Mouse (Mus musculus) cortical plate, adult 2 months (tissue): Measurements from ENCODE around the gene Capza1.
"Not testable (repeated sequence)": the region's sequence is repeated elsewhere in the genome, so short reads cannot be mapped to it uniquely, and the experiment has no call there.

Source experiments
- CTCF ChIP-seq: fragments of 200-500 bp; IDR thresholded peaks from 2 replicates; pipeline ENCODE4 v1.5.1; 2011; ENCODE audit warnings: mild to moderate bottlenecking, control low read depth, low read length; ENCODE audit not compliant: insufficient read depth; ENCODE audit errors: extremely low read depth
- POLR2A ChIP-seq: fragments of 200-500 bp; IDR thresholded peaks from 2 replicates; pipeline ENCODE4 v1.6.1; 2011; ENCODE audit warnings: mild to moderate bottlenecking, low read length, control low read depth; ENCODE audit not compliant: insufficient read depth; ENCODE audit errors: extremely low read depth

GRCm38 (mm10) chr3:104866674-104867073 is 2.4 kb upstream of the Capza1 start:
- TF ChIP-seq POLR2A, CTCF: not testable (repeated sequence)
